Mouse (Mus musculus) left cerebral cortex, adult 2 months (tissue): Measurements from ENCODE around the gene Vmac. TPM values are rescaled to one million over a fixed set of nuclear protein-coding genes. Genes with fewer than 3 reads are reported as not detected.

ENCODE experiments used
- DNase-seq, 2 experiments: peaks; one replicate each; pipeline ENCODE4 v3.0.0; 2021 to 2022; ENCODE audit warnings: low spot score in 2 of 2, mixed read lengths in 1 of 2; ENCODE audit errors: extremely low spot score in 1 of 2
- H3K27ac ChIP-seq: fragments of 200-600 bp; 2 replicates; pipeline ENCODE4 v1.8.1; 2022
- H3K4me3 ChIP-seq: fragments of 200-600 bp; 2 replicates; pipeline ENCODE4 v1.8.1; 2022
- CTCF ChIP-seq: fragments of 200-600 bp; IDR thresholded peaks from 2 replicates; pipeline ENCODE4 v1.8.1; 2022; ENCODE audit warnings: antibody characterized with exemption, mild to moderate bottlenecking, moderate library complexity
- intact Hi-C: fragments of 180-260 bp; cut with DNase I; formaldehyde crosslinking; loops from one replicate; pipeline ENCODE4 v1.15.1; 2025
- long read RNA-seq, 2 experiments: library from polyadenylated mRNA; stranded (forward); transcript quantifications; one replicate each; pipeline ENCODE4 v2.0.0; 2021; ENCODE audit warnings: borderline mapping rate in 2 of 2
- total RNA-seq, 2 experiments: library from RNA; stranded (reverse); gene quantifications; 2 replicates each; pipeline ENCODE4 v1.2.3; 2021

Gene Vmac
- 10 to 100 TPM in 1 of 2 experiments, 1 to 10 TPM in 1; 8.8 to 12.7 TPM for total RNA-seq
- long read RNA-seq, experiment 1, transcript Vmac-201 (2 exons, 2,226 nt), result minor isoform, 6 of 15 reads
- long read RNA-seq, experiment 1, transcript Vmac-202 (2 exons, 1,965 nt), result major isoform, 7 of 15 reads
- long read RNA-seq, experiment 1, partial matches to known transcripts, result 0 of 15 reads
- long read RNA-seq, experiment 1, other reads (novel, unspliced or antisense), result 1 of 15 reads
- long read RNA-seq, experiment 2, transcript Vmac-201 (2 exons, 2,226 nt), result major isoform, 8 of 9 reads
- long read RNA-seq, experiment 2, partial matches to known transcripts, result 0 of 9 reads
- long read RNA-seq, experiment 2, other reads (novel, unspliced or antisense), result 0 of 9 reads

- DNase-seq, result peak; percentile 86 to 93
- Histone ChIP-seq H3K4me3 (peak within 1 kb of the TSS; percentile 93), H3K27ac (peak within 1 kb of the TSS; percentile 93)
- intact Hi-C loops, result loop anchor here (1.0 to 5.0 kb wide), 3 partner anchors 40 to 45 kb away; partner anchors contain the start of genes Nrtn and Ranbp3
- TF ChIP-seq CTCF, result no peak
Observed at GRCm38 (mm10) chr17:56717363-56718058, at the start of gene Vmac, which contains the start of gene Ndufa11. TSS of gene Vmac (minus strand) at chr17:56718022. TSS of gene Ndufa11 (plus strand) at chr17:56717767.

GRCm38 (mm10) chr17:56766631-56767405 is 49.0 kb upstream of the Vmac start:
- H3K27ac ChIP-seq, result no peak overlapping the region
- TF ChIP-seq CTCF, result no peak
- intact Hi-C loops, result no loop called here
- DNase-seq, result no peak
- H3K4me3 ChIP-seq, result no peak overlapping the region

- intact Hi-C loops, result no loop called here
- no peak for DNase-seq
- no peak for TF ChIP-seq CTCF
Observed at GRCm38 (mm10) chr17:56765431-56765830, 47.6 kb upstream of the Vmac start.

GRCm38 (mm10) chr17:56764474-56765354 is 46.9 kb upstream of the Vmac start, which contains the start of gene Dus3l:
TSS of gene Dus3l (plus strand) at chr17:56764757.
- H3K27ac ChIP-seq, result peak within 1 kb of the TSS; percentile 97
- H3K4me3 ChIP-seq, result peak within 1 kb of the TSS; percentile 53
- TF ChIP-seq CTCF, result no peak
- DNase-seq, result peak; percentile 83 to 86
- intact Hi-C loops, result loop anchor here (5.0 kb wide), 2 partner anchors 92 to 152 kb away; partner anchors contain the start of genes Ranbp3 and Rpl36

More at GRCm38 (mm10) chr17:56765431-56765830, 47.6 kb upstream of the Vmac start:
- H3K27ac ChIP-seq, result peak overlapping the region; percentile 97
- peak overlapping the region; percentile 53 for H3K4me3 ChIP-seq

- intact Hi-C loops, result loop anchor here (2.0 to 5.0 kb wide), 3 partner anchors 47 to 151 kb away; partner anchors contain the start of genes Ndufa11, Ranbp3 and Rpl36
- no peak for TF ChIP-seq CTCF
- H3K4me3 ChIP-seq, result peak overlapping the region; percentile 53
- peak overlapping the region; percentile 97 for H3K27ac ChIP-seq
- no peak for DNase-seq
Observed at GRCm38 (mm10) chr17:56763741-56764250, 46.0 kb upstream of the Vmac start.

- Histone ChIP-seq H3K4me3 (peak overlapping the region; percentile 62), H3K27ac (peak overlapping the region; percentile 92)
Observed at GRCm38 (mm10) chr17:56762769-56763731, 45.2 kb upstream of the Vmac start.

GRCm38 (mm10) chr17:56761991-56762410 is 44.2 kb upstream of the Vmac start:
- DNase-seq, result peak; percentile 82 to 89
- intact Hi-C loops, result loop anchor here (2.0 to 5.0 kb wide), 3 partner anchors 45 to 150 kb away; partner anchors contain the start of genes Ndufa11, Ranbp3 and Rpl36
- Histone ChIP-seq H3K4me3 (peak overlapping the region; percentile 62), H3K27ac (peak overlapping the region; percentile 92)
- no peak for TF ChIP-seq CTCF

More at GRCm38 (mm10) chr17:56762769-56763731, 45.2 kb upstream of the Vmac start:
- DNase-seq, result peak; percentile 63 to 64
- intact Hi-C loops, result loop anchor here (2.0 to 5.0 kb wide), 3 partner anchors 46 to 151 kb away; partner anchors contain the start of genes Ndufa11, Ranbp3 and Rpl36
- TF ChIP-seq CTCF, result peak; percentile 99

- intact Hi-C loops, result loop anchor here (5.0 kb wide), 2 partner anchors 89 to 149 kb away; partner anchors contain the start of genes Ranbp3 and Rpl36
- no peak overlapping the region for H3K27ac ChIP-seq
- no peak overlapping the region for H3K4me3 ChIP-seq
- no peak for DNase-seq
- TF ChIP-seq CTCF, result no peak
Observed at GRCm38 (mm10) chr17:56761077-56761476, 43.3 kb upstream of the Vmac start.

GRCm38 (mm10) chr17:56759261-56759660 is 41.4 kb upstream of the Vmac start:
- TF ChIP-seq CTCF, result no peak
- H3K4me3 ChIP-seq, result no peak overlapping the region
- intact Hi-C loops, result no loop called here
- no peak for DNase-seq
- no peak overlapping the region for H3K27ac ChIP-seq
